Mouse (Mus musculus) ovary, adult 10 weeks (tissue): ENCODE results near the gene Tmem11. TPM values are rescaled to one million over a fixed set of nuclear protein-coding genes. Genes with fewer than 3 reads are reported as not detected.

Experiments
- polyA plus RNA-seq: library from polyadenylated mRNA; stranded (reverse); fragments of 350-450 nt; fragmentation: Illumina TruSeq; extraction: RNeasy Lipid Tissue Mini Kit (QIAGEN cat#74804); gene quantifications from one replicate; pipeline ENCODE4 v1.2.3, GENCODE M21; 2014

Tmem11 gene
- 12.6 TPM for polyA plus RNA-seq

DNA sequence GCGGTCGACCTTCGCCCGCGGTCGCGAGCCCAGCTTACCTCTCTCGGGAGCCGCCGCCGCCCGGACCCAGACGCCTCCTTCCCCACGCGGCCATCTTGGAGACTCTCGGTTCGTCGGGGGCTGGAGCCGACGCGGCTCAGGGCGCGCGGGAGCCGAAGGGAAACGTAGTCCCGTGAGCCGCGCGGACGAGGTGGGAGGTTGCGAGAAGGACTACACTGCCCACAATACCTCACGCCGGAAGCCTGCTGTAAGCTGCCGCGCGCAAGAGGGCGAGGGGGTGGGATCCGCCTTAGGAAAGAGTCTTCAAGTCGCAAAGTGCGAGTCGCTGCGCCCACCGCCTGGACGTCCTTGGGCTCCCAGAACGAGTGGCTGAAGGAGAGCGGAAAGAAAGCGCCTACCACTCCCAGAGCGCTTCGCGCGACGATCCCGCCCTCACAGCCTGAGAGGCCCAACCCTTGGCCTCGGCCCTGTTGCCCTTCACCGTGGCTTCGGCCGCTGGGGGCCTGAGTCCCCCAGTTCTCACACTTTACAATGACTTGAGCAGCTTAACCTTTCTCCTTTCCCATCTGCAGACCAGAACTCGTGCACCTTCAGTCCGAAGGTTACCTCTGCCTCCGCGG lies at the start of gene Tmem11:
Gene Tmem11 (minus strand): TSS at position 598 of the 620 bp plus-strand sequence.

DNA sequence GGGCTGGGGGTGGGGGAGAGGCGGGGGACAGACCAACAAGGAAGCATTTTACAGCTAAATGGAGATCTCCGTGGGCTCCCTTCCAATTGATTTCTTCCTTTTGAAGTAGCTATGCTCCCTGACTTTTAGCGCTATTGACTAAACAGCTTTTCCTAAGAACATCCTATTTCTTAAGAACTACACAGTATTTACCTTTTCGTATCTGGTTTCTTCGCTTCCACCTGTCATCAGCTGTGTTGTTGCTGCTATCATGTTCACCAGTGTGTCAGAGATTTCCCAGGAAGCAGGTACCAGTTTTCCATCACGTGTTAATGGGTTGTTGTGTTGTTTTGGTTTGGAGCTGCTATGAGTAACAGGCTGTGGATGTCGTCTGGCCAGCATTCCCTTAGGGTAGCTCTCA lies 35.4 kb upstream of the Tmem11 start, which contains the start of gene Natd1:
Gene Natd1 (minus strand): TSS at position 260 of the 400 bp plus-strand sequence.

DNA sequence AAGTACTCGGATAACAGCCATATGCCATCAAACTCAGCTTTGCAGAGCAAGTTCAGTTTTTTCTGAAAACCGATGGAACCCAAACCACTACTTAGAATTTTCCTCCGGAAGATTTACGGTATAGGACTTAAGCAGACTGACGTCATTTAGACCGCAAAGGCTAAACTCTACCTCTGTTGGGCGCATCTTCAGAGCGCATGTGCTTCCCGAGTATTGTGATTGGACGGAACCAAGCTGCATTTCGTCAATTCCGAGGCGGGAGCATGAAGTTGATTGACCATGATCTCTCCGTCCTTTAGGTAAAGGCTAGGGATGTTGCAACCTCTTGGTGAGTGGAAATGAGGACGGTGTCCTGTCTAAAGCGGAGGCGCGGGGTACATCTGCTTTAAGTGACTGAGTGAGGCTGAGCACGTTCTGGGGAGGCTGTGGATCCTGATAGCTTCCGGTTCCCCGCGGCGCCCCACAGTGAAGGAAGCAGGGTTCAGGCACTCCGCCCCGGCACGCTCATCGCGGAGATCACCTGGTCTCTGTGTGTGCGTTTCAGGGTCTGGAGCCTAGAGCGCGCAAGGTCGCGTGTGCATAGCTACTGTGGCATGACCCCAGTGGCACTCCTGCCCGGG lies 48.5 kb downstream of the Tmem11 start, which contains the start of gene Dhrs7b:
Gene Dhrs7b (plus strand): TSS at position 199 of the 620 bp plus-strand sequence.

Other genes starting within 250 kb of the Tmem11 start
- gene Llgl1, start 179.5 kb downstream of the Tmem11 start, polyA plus RNA-seq, result 0.46 TPM
- gene Flii, start 152.0 kb downstream of the Tmem11 start, polyA plus RNA-seq, result 3.8 TPM
- 0.34 TPM for gene Mief2, start 150.9 kb downstream of the Tmem11 start, polyA plus RNA-seq
- gene Top3a, start 101.9 kb downstream of the Tmem11 start, polyA plus RNA-seq, result 7.8 TPM
- gene Smcr8, start 101.7 kb downstream of the Tmem11 start, polyA plus RNA-seq, result 12.5 TPM
- gene Shmt1, start 67.6 kb downstream of the Tmem11 start, polyA plus RNA-seq, result 15.6 TPM
- gene Dhrs7b, start 48.6 kb downstream of the Tmem11 start, polyA plus RNA-seq, result 2.5 TPM
- 2.5 TPM for gene Natd1, start 35.5 kb upstream of the Tmem11 start, polyA plus RNA-seq
- gene Map2k3, start 52.8 kb upstream of the Tmem11 start, polyA plus RNA-seq, result 4.8 TPM
- gene Kcnj12, start 143.3 kb upstream of the Tmem11 start, polyA plus RNA-seq, result not detected
- 2.0 TPM for gene Tnfrsf13b, start 247.5 kb upstream of the Tmem11 start, polyA plus RNA-seq